Mouse (Mus musculus) kidney, postnatal 25 days (tissue): ENCODE data around the gene Gm9844.
"Not testable (repeated sequence)": the region's sequence is repeated elsewhere in the genome, so short reads cannot be mapped to it uniquely, and the experiment has no call there.

Experiments used
- DNase-seq, 2 experiments: peaks; one replicate each; pipeline ENCODE4 v3.0.0; 2021; ENCODE audit warnings: mixed read lengths in 2 of 2

The Gm9844 gene

GRCm38 (mm10) chr7:24861913-24862312, at the start of gene Gm9844:
Gene Gm9844 (plus strand): TSS chr7:24862213.
- no peak for DNase-seq

GRCm38 (mm10) chr7:24817502-24817901, 44.5 kb upstream of the Gm9844 start:
- peak; percentile 73 to 86 for DNase-seq

GRCm38 (mm10) chr7:24824452-24824851, 37.6 kb upstream of the Gm9844 start:
- DNase-seq: no peak

- no peak for DNase-seq
Measured at GRCm38 (mm10) chr7:24827181-24827580, 34.8 kb upstream of the Gm9844 start.

- not testable (repeated sequence) for DNase-seq
Measured at GRCm38 (mm10) chr7:24838732-24839409, 23.1 kb upstream of the Gm9844 start.

GRCm38 (mm10) chr7:24839410-24839808, 22.6 kb upstream of the Gm9844 start:
- DNase-seq: no peak

- DNase-seq: no peak
Measured at GRCm38 (mm10) chr7:24840331-24840730, 21.7 kb upstream of the Gm9844 start.

GRCm38 (mm10) chr7:24841009-24841408, 21.0 kb upstream of the Gm9844 start:
- no peak for DNase-seq

GRCm38 (mm10) chr7:24844144-24844543, 17.9 kb upstream of the Gm9844 start:
- DNase-seq: no peak

GRCm38 (mm10) chr7:24845181-24845580, 16.8 kb upstream of the Gm9844 start:
- no peak for DNase-seq

- no peak for DNase-seq
Measured at GRCm38 (mm10) chr7:24845713-24846112, 16.3 kb upstream of the Gm9844 start.

- not testable (repeated sequence) for DNase-seq
Measured at GRCm38 (mm10) chr7:24846576-24846975, 15.4 kb upstream of the Gm9844 start.

- DNase-seq: peak in 1 of 2 experiments; percentile 46
Measured at GRCm38 (mm10) chr7:24850162-24850561, 11.9 kb upstream of the Gm9844 start.

GRCm38 (mm10) chr7:24850899-24851303, 11.1 kb upstream of the Gm9844 start:
- DNase-seq: peak in 1 of 2 experiments; percentile 4

- DNase-seq: no peak
Measured at GRCm38 (mm10) chr7:24851596-24852325, 10.3 kb upstream of the Gm9844 start.

GRCm38 (mm10) chr7:24852557-24853232, 9.3 kb upstream of the Gm9844 start:
- DNase-seq: no peak

GRCm38 (mm10) chr7:24853233-24853563, 8.8 kb upstream of the Gm9844 start:
- no peak for DNase-seq

- no peak for DNase-seq
Measured at GRCm38 (mm10) chr7:24853695-24854094, 8.3 kb upstream of the Gm9844 start.

- no peak for DNase-seq
Measured at GRCm38 (mm10) chr7:24856460-24857120, 5.4 kb upstream of the Gm9844 start.

GRCm38 (mm10) chr7:24859234-24859633, 2.8 kb upstream of the Gm9844 start:
- no peak for DNase-seq

GRCm38 (mm10) chr7:24862853-24863252, 840 bp downstream of the Gm9844 start:
- no peak for DNase-seq

- no peak for DNase-seq
Measured at GRCm38 (mm10) chr7:24864156-24864555, 2.1 kb downstream of the Gm9844 start.

- no peak for DNase-seq
Measured at GRCm38 (mm10) chr7:24869080-24869479, 7.1 kb downstream of the Gm9844 start.
